Mouse (Mus musculus): ENCODE measurements around the gene Rasgef1b. TPM values are rescaled to one million over a fixed set of nuclear protein-coding genes. Genes with fewer than 3 reads are reported as not detected.

Gene Rasgef1b
- polyA plus RNA-seq, 1 experiment, result 4.5 TPM

DNA sequence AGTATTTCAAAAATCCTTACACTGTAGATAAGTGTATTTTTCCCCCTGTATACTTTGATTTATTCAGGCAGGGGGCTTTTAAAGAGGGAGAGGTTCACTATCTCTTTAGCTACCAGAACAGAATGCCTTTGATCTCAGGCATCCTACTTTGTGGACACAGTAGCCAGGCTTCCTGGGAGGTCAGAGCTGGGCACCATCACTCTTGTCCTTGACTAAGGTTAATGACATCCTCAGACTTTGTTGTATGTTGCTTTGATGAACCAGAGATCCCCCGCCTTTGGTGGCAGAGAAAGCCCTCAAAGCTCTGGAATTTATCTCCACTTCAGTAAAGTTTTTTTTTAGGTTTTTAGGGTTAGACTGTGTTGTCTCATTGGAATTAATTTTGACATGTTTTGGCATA is 343.8 kb downstream of the Rasgef1b start:
- Histone ChIP-seq H3K36me3 (ENCODE audit: control insufficient read depth, insufficient read depth, low read length) (no peaks in the 10 kb centered on the region), H3K4me3 (ENCODE audit: control insufficient read depth, insufficient read depth, low read length) (no peak overlapping the region), H3K4me1 (replicated peaks; ENCODE audit: control insufficient read depth, insufficient read depth, low read length) (no peaks in the 10 kb centered on the region; the same call in 1 of the 2 replicates), H3K27me3 (ENCODE audit: control insufficient read depth, insufficient read depth, low read length) (no peaks in the 10 kb centered on the region), H3K27ac (ENCODE audit: control insufficient read depth, insufficient read depth, low read length) (no peak overlapping the region)
- no peak for TF ChIP-seq POLR2A (IDR thresholded peaks at IDR 0.05; ENCODE audit: control insufficient read depth, extremely low read depth, insufficient read depth, low read length, poor library complexity)
- TF ChIP-seq CTCF (IDR thresholded peaks at IDR 0.05; ENCODE audit: borderline replicate concordance, control insufficient read depth, extremely low read depth, insufficient read depth, low read length, poor library complexity), result no peak
- DNase-seq, result no peak
- WGBS, result 94% methylated on average over 1 of the region's 1 CpGs

DNA sequence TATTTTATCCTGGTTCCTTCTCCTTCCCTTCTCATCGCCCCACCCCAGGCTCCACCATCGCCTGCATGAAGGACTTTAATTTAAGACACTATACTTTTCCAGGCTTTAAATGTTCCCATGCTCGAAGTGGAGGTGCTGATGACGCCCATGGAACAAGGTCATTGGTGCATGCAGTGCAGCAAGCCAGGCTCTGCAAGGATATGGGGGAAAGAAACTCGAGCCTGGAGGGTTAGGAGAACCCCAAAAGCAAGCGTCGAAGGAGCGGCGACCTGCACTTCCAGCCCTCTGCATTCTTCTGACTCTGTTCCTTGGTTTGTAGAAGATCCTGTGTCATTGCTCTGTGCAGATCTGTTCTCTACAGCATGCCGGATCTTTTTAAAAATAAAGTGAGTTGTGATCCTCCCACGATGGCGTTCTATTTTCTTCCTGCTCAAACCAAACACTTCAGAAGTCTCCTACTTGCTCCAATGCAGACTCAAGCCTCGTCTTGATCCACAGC is 345.0 kb downstream of the Rasgef1b start:
- DNase-seq, result no peak
- H3K36me3 ChIP-seq (ENCODE audit: control insufficient read depth, insufficient read depth, low read length), result no peaks in the 10 kb centered on the region
- no peaks in the 10 kb centered on the region for H3K27me3 ChIP-seq (ENCODE audit: control insufficient read depth, insufficient read depth, low read length)
- 90% methylated on average over 13 of the region's 13 CpGs for WGBS
- no peak for TF ChIP-seq CTCF (IDR thresholded peaks at IDR 0.05; ENCODE audit: borderline replicate concordance, control insufficient read depth, extremely low read depth, insufficient read depth, low read length, poor library complexity)
- TF ChIP-seq POLR2A (IDR thresholded peaks at IDR 0.05; ENCODE audit: control insufficient read depth, extremely low read depth, insufficient read depth, low read length, poor library complexity), result no peak
- H3K27ac ChIP-seq (ENCODE audit: control insufficient read depth, insufficient read depth, low read length), result no peak overlapping the region
- no peaks in the 10 kb centered on the region; the same call in 1 of the 2 replicates for H3K4me1 ChIP-seq (replicated peaks; ENCODE audit: control insufficient read depth, insufficient read depth, low read length)
- H3K4me3 ChIP-seq (ENCODE audit: control insufficient read depth, insufficient read depth, low read length), result no peak overlapping the region

DNA sequence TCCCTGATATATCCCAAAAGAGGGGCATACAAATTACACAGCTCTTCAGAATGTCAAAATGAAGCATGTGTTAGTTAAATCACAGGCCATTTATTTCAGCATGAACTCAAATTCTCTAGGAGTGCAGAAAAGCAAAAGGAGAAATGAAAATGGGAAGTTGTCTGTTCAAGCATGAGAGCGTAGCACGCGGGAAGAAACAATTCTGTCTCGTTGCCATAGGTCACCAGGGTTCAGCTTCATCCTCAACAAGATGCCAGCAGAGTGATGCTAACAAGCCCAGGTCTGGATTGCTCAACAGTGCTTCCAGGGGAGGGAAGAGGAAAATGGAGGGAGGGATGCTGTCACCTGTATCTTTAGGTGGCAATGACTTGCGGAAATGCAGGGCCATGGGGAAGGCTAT is 346.1 kb downstream of the Rasgef1b start:
- DNase-seq, result no peak
- H3K4me3 ChIP-seq (ENCODE audit: control insufficient read depth, insufficient read depth, low read length), result no peak overlapping the region
- no peaks in the 10 kb centered on the region; the same call in 1 of the 2 replicates for H3K4me1 ChIP-seq (replicated peaks; ENCODE audit: control insufficient read depth, insufficient read depth, low read length)
- no peak overlapping the region for H3K27ac ChIP-seq (ENCODE audit: control insufficient read depth, insufficient read depth, low read length)
- H3K27me3 ChIP-seq (ENCODE audit: control insufficient read depth, insufficient read depth, low read length), result no peaks in the 10 kb centered on the region
- TF ChIP-seq CTCF (IDR thresholded peaks at IDR 0.05; ENCODE audit: borderline replicate concordance, control insufficient read depth, extremely low read depth, insufficient read depth, low read length, poor library complexity) (no peak), POLR2A (IDR thresholded peaks at IDR 0.05; ENCODE audit: control insufficient read depth, extremely low read depth, insufficient read depth, low read length, poor library complexity) (no peak)
- WGBS, result 30% methylated on average over 5 of the region's 5 CpGs
- no peaks in the 10 kb centered on the region for H3K36me3 ChIP-seq (ENCODE audit: control insufficient read depth, insufficient read depth, low read length)

DNA sequence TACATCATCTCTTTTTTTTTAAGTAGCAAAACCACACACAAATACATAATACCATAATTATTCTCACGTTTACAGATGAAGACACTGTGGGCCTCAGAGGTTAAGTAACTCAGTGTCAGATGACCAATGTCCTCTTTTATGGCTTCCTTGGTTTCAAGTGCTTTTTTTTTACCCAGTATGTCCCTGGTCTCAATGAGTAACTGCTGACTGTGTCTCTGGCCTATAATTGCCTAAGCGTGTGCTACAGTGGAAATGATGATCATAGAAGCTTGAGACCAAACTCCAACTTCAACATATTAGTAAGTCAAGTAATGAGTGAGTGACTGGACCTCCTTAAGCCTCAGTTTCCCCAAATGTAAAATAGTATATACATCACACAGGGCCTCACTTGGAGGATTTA is 347.2 kb downstream of the Rasgef1b start:
- H3K27ac ChIP-seq (ENCODE audit: control insufficient read depth, insufficient read depth, low read length), result no peak overlapping the region
- WGBS, result 93% methylated on average over 2 of the region's 2 CpGs

DNA sequence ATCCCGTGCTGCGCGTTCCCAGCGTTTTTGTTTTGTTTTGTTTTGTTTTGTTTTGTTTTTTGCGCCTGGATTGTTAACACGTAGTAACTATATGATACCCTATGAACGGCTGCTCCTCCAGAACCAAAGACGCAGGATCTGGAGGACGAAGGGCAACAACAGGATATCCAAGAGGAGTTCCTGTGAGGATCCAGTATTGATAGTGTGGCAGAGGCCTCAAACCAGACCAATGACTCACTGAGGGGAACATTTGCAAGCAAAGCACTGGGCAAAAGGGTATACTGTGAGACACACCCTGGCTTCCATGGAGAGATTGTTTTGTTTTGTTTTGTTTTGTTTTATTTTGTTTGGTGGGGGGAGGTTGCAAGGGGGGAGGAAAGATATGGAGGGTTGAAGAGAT is 348.0 kb downstream of the Rasgef1b start:
- H3K36me3 ChIP-seq (ENCODE audit: control insufficient read depth, insufficient read depth, low read length), result no peaks in the 10 kb centered on the region
- H3K4me1 ChIP-seq (replicated peaks; ENCODE audit: control insufficient read depth, insufficient read depth, low read length), result no peaks in the 10 kb centered on the region; the same call in 1 of the 2 replicates
- no peak for TF ChIP-seq CTCF (IDR thresholded peaks at IDR 0.05; ENCODE audit: borderline replicate concordance, control insufficient read depth, extremely low read depth, insufficient read depth, low read length, poor library complexity)
- TF ChIP-seq POLR2A (IDR thresholded peaks at IDR 0.05; ENCODE audit: control insufficient read depth, extremely low read depth, insufficient read depth, low read length, poor library complexity), result no peak
- H3K27ac ChIP-seq (ENCODE audit: control insufficient read depth, insufficient read depth, low read length), result no peak overlapping the region
- no peaks in the 10 kb centered on the region for H3K27me3 ChIP-seq (ENCODE audit: control insufficient read depth, insufficient read depth, low read length)
- H3K4me3 ChIP-seq (ENCODE audit: control insufficient read depth, insufficient read depth, low read length), result no peak overlapping the region
- DNase-seq, result no peak
- WGBS, result 98% methylated on average over 9 of the region's 9 CpGs

More for the DNA sequence above, 347.2 kb downstream of the Rasgef1b start:
- no peak for DNase-seq
- Histone ChIP-seq H3K4me1 (replicated peaks; ENCODE audit: control insufficient read depth, insufficient read depth, low read length) (no peaks in the 10 kb centered on the region; the same call in 1 of the 2 replicates), H3K27me3 (ENCODE audit: control insufficient read depth, insufficient read depth, low read length) (no peaks in the 10 kb centered on the region), H3K36me3 (ENCODE audit: control insufficient read depth, insufficient read depth, low read length) (no peaks in the 10 kb centered on the region), H3K4me3 (ENCODE audit: control insufficient read depth, insufficient read depth, low read length) (no peak overlapping the region)
- no peak for TF ChIP-seq POLR2A (IDR thresholded peaks at IDR 0.05; ENCODE audit: control insufficient read depth, extremely low read depth, insufficient read depth, low read length, poor library complexity)
- TF ChIP-seq CTCF (IDR thresholded peaks at IDR 0.05; ENCODE audit: borderline replicate concordance, control insufficient read depth, extremely low read depth, insufficient read depth, low read length, poor library complexity), result no peak

DNA sequence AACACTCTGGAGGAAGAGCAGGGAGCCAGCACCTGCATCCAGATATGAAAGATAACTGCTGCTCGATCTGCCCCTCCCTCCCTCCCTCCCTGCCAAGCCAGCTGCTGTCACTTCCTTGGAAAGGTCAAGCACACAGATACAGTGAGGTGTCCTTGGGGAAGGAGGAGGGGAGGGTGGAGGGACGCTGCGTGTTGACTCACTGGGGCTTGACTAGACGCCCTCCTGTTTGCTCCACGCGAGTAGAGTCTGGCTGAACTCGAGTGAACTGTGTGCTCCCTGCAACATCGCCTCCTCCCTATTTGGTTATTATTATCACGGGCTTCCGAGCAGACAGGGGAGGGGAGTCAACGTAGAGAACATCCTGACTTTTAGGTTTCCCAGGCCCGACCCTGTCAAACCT is 348.7 kb downstream of the Rasgef1b start:
- Histone ChIP-seq H3K27ac (ENCODE audit: control insufficient read depth, insufficient read depth, low read length) (no peak overlapping the region), H3K4me3 (ENCODE audit: control insufficient read depth, insufficient read depth, low read length) (no peak overlapping the region), H3K27me3 (ENCODE audit: control insufficient read depth, insufficient read depth, low read length) (no peaks in the 10 kb centered on the region), H3K36me3 (ENCODE audit: control insufficient read depth, insufficient read depth, low read length) (no peaks in the 10 kb centered on the region), H3K4me1 (replicated peaks; ENCODE audit: control insufficient read depth, insufficient read depth, low read length) (no peaks in the 10 kb centered on the region; the same call in 1 of the 2 replicates)
- 86% methylated on average over 12 of the region's 12 CpGs for WGBS
- TF ChIP-seq POLR2A (IDR thresholded peaks at IDR 0.05; ENCODE audit: control insufficient read depth, extremely low read depth, insufficient read depth, low read length, poor library complexity) (no peak), CTCF (IDR thresholded peaks at IDR 0.05; ENCODE audit: borderline replicate concordance, control insufficient read depth, extremely low read depth, insufficient read depth, low read length, poor library complexity) (no peak)
- no peak for DNase-seq
